Mouse (Mus musculus): ENCODE measurements at regions not wholly inside any gene's neighbourhood (a gene's known extent, or its start where the extent isn't known, plus 50 kb on each side); places are given as distances from the start of the nearest gene placed in this dataset.

DNA sequence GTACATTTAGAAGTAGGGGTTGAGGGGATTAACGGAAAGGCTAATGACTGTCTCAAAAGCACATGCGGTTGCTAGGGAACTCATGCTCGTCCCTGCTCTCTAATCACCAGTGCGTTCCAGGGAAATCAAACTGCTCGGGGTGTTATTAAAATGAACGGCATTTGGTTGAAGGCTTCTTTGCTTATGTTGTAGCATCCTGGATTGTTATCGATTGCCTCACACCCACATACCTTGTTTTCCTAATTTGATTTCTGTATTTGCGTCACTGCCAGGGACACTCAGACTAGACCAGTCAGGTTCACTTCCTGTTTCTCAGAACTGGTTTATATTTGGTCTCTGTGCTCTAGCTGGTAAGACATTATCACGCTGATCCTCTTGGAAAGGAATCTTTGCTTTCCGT is 177.0 kb upstream of the Mkln1 start:
- no peak for DNase-seq

DNA sequence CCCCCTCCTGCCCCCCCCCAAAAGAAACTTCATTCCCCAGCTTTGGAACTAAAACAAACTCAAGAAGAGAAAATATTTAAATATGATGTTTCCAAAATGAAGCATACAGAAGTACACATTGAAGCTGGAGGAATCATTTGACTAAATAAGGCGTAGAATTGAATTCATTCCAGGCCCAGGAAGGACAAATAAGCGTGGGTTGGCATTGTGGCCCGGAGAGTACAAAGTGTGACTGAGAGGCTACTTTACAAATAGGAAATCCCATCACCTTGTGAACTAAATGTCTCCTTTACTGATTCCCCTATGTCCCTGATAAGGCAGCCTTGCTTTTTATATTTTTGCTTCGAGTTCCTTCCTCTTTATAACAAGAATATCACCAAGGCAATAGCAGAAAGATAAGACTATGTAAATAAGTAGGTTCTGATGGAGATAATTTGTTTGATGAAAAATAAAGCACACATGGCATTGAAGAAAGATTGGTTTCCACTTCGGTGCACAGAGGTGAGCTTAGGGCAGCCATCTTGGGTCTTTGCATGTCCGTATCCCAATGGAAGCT is 176.4 kb upstream of the Mkln1 start:
- DNase-seq, result no peak

DNA sequence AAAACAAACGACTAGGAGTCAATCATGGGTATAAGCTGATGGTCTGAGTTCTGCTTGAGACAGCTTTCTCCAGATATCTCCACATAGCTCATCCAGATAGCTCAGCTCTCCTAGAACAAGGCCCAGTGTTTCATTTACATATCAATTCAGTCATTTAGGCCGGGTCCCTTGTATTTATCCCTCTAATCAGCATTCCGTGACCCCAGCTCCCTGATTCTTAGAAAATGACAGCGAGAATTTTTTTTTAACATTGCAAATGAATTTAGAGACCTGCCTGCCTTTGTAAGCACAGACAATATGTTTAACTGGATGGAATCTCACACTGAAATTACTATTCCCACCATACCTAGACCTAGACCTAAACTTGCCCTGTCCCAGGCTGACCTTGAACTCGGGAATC is 171.1 kb upstream of the Mkln1 start:
- no peak for DNase-seq

DNA sequence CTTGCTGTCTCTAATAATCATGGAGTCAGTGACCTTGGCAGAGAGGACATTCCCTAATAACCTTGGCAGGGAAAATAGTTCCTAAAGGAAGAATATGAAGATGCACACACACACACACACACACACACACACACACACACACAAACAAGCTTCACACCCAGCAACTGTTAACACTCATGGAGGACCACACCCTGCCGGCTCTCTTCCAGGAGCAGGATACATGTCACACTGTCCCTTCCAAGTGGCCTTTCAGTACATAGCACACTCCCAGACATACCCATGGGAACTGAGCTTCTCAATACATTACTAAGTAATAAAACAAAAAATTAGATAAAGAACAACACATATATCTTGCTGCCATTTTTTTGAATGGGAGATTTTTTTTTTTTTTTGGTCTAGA is 170.5 kb upstream of the Mkln1 start:
- DNase-seq, result no peak

DNA sequence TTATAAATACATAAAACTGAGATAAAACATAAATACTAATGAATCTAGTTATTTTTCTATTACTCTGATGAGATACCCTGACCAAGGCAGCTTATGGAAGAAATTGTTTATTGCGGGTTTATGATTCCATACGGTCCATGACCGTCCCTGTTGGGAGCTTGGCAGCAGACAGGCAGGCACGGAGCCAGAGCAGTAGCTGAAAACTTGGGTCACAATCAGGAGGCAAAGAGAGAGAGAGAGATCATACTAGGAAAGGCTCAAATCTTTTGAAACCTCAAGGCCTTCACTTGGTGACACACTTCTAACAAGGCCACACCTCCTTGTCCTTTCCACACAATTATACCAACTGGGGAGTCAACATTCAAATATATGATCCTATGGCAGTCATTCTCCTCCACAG is 166.7 kb upstream of the Mkln1 start:
- no peak for DNase-seq

DNA sequence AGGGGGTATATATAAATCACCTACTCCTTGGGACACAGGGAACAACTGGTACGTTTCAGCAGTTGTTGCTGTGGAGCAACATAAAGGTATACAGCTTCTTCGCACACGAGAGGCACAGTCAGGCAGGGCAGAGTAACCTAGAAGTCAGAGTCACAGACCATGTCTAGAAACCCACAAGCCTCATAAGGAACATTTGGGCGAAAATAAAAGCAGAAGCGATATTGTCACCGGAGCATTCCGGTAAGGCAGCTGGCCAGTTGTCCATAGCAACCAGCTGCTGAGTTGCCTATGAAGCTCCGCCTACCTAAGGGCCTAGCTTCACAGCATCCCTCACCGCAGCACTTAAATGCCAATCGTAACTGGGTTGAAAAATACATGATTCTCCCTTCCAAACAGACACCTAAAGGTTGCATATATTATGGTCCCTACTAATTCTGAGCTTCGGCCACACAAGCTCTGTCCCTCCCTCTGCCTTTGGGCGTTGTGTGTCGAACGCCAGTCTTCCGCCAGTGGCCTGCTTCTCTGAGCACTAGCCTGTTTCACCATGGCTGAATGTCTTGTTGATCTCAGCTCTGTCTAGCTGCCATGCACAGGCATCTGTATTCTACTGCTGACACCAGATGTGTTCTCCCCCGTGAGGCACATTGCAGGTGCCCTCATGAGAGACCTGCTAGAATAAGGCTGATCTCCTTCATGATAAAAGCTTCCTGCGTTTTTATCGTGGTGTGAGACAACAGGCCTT is 165.1 kb upstream of the Mkln1 start:
- DNase-seq, result no peak

DNA sequence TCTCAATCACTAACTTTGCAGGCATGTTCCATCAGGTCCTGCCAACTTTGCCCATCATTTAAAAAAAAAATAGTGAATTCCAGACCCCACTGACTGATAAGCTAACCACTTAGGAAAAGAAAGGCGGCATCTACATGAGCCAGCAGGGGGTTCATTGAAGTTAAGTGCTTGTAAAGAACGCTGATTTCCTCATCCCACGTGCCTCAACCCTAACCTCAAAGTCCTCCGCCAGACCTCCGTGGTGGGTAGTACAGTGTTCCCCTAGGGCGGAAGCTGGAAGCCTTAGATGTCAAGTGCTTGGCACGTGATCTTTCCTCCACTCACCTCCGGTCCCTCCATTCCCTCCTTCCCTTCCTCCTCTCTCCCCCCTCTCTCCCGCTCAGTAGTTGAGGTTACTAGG is 158.5 kb upstream of the Mkln1 start:
- DNase-seq, result no peak

DNA sequence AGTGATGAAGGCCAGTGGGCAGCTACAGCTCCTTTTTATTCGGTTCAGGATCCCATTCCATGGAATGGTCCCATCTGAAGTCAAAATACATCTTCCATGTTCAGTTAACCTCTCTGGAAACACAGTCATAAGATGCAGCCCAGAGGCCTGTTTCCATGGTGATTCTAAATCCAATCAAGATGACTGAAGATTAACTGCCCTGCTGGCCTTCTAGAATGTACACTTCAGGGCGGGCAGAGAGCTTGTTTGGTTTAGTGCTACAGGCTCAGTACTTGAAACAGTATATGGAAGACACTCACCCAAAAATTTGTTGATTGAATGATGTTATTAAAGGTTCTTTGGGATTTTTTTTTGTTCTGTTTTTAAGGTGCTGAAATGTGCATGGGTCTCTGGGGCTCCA is 148.0 kb upstream of the Mkln1 start:
- no peak for DNase-seq

DNA sequence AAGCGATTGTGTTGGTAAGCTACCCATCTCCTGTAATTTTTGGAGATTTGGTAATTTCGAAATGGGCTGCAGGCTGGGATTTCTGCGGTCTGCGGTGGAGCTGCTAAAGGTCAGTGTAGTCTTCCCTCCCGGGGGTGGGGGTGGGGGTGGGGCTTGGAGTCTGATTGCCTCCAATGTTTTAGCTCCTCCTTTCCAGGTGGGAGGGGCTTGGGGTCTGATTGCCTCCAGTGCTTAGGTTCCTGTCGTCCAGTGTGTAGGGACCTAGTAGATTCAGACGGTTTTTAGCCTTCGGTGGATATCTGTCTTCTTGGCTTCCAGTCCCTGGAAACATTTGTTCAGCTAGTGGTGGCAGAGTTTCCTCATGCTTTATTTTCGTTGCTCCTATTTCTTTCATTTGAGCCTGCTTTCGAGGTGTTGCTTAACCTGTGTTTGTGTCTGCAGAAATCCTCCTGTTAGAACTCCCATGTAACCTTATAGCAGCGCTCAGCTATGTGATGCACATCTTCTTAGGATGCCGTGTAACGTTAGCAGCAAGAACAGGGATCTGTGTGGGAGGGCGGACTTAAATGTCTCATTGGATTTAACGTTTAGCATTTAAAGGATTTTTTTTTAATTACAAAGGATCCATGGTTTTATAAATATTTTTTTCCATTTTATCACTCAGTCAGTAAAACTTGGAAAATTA is 145.1 kb upstream of the Mkln1 start:
- DNase-seq, result no peak

DNA sequence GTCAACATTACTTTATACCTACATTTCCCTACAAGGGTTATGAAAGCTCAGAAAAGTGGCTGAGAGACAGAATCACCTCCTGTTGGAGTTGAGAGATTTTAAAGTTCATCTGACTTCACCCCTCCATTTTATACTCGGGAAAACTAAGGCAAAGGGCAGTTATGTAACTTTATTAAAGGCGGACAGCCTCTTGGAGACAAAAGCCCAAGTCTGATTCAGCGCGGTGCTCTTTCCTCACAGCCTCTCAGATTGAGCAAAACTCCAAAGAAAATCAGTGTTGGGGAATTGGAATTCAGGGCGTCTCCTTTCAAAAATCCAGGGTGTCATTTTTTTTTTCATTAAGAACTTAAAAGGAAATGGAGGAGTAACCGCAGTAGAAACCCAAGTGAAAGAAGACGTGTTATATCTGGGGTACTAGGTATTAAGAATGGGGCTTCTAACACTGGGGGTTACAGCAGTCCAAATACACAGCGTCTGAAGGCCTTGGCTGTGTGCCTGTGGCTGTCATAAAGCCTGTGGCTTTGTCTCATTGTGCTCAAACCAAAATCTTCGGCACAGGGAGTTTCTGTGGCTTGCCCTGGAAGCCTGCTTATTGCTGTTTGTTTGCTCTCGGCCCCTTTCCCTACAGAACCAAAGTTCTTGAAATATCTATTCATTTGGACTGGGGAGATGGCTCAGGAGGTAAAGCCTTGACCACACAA is 137.7 kb upstream of the Mkln1 start:
- no peak for DNase-seq

DNA sequence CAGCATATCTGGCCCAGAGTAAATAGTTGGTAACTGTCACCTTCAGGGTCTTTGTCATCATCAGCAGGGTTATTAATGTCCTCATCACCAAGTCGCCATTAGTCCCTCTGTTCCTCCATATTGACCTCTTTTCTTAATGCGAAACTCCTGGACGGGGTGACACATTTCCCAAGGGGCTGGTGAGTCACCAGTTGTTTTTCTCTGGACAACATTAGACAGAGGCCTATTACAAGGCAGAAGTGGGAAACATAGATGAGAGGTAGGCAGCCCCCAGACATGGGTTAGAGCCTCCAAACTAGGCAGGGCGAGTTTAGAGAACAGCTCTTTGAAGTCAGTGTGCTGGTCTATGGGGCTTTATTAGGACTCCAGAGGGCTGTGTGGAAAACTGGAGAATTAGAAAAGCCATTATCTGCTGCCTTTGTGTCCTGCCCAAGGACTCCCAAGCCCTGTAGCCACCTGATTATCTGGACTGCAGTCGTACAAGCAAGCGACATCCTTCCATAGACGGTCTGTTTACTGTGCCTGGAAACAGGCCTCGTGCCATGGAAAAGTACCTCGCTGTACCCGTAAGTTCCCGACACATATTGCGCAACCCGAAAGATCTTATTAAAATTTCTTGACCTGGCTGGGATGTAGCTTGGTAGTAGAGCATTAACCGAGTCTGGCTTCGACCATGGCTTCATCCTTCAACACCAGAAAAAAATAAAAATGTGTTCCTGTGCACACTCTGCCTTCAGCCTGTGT is 136.6 kb upstream of the Mkln1 start:
- no peak for DNase-seq

DNA sequence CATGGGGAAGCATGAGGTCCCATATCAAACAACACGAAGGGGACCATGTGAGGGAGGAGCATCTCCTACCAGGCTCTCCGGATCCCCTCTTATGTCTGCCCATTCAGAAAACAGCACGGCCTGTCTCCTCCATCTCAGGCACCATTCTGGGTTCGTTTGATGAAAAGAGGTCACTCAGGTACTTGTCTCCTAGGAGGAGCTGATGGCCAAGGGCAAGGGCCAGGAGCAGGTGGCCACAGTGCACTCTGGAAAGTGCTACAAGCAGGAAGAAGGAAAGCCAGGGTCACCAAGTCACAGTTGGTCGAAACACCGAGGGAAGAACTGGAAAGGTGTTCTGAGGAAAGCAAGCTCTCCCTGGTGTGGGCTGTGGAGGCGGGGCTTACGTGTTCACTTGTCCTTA is 135.9 kb upstream of the Mkln1 start:
- DNase-seq, result no peak

DNA sequence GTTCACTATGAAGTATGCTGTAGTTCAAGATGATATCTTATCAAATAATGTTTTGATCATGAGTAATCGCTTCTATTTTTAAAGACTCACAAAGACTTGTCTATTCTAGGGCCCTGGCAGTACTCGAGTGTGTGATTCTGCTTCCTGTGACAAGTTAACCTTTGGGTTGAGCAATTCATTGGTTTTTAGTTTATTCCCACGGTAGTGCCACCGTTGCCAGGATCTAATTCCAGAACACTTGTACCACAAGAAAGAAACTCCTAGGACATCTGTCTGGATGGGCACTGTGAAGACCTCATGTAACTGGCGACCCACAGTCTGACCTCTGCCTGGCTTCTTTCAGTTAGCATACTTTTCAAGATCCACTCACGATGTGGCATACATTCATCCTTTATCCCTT is 134.7 kb upstream of the Mkln1 start:
- no peak for DNase-seq

DNA sequence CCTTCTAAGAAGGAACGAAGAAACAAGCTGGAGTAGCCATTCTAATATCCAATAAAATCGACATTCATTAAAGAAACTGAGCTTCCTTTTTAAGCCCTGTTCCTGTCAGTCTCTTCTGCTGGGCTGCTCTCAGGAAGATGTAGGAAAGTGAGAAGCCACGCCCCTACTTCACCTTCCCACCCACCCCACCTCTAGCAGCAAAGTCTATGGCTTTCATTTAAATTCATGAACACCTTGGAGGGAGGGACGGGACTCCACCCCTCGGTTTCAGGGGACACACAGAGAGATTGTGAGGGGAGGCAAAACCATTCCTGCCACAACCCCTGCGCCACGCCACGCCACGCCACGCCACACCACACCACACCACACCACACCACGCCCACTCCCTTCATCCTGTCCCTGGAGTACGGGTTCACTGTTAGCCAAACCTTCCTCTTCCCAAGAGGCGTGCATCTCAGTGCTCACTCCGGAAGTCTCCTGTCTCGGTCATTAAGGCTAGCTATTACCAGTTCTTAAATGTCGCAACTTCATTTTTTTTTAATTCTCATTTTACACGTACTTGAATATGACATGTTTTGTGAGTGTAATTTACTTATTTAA is 132.0 kb upstream of the Mkln1 start:
- DNase-seq, result no peak

DNA sequence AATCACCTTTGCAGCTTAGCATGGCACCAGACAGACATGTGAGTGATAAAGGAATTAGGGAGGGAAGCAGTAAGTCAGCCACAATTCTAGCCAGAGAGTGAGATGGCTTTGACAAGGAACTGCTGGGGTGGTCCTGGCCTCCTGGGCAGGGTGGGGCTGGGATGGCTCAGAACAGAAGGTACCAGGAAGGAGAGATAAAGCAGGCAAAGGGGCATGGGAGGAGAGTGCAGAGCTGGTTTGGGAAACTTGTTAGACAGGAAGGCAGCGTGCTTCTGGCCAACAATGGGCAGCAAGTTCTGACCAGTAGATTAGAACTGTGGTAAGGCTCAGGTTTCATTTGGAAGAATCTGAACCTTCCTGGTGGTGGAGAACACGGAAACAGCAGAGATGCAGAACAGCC is 130.5 kb upstream of the Mkln1 start:
- no peak for DNase-seq

DNA sequence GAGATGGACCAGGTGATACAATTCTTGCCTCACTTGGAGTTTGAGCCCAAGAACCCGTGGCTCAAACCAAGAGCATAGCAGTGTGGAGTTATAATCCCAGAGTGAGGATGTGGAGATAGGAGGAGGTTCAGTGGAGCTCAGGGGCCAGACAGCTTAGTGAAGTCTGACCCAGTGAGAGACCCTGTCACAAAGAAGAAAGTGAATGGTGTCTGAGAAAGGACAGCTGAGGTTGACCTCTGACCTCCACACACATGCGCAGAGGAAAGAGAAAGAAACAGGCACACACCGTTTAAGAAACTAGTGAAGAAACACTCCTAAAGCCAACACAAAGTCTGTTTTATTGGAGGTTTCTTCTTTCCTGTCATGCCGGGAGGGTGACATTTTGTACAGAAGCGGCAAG is 124.7 kb upstream of the Mkln1 start:
- DNase-seq, result no peak

DNA sequence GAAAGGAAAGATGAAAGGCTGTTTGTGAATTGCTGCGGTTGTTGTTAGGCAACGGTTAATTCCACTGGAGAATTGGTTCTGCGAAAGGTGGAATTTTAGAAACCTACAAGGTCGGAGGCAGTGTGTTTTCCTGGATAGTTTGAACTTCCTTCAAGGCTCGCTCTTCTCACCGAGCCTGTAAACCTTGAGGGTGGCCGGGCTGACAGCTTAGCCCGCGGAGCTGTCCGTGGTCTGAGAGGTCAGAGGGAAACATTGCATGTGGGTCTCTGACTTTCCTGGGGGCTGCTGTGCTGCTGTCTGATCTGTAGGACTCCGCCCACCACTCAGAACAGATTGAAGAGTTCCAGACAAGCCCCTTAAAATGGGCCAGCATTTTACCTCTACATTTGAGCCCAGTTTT is 124.3 kb upstream of the Mkln1 start:
- no peak for DNase-seq

DNA sequence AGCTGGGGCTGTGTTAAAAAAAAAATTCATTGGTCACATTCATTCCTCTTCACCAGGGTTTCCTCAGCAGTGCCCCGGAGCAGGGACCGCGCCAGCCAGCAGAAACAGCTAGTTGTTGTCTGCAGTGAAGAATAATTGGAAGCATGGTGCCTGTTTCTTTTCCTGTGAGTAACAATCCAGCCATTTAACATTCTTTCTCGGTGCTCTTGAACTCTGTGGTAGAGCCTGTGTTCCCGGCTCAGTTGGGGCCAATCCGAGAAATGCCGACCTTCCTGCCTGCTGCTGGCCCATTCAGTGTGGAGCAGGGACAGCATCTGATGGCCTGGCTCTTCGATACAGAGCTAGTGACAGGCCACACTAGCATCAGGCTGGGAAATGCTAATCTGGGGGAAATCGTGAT is 120.7 kb upstream of the Mkln1 start:
- no peak for DNase-seq

DNA sequence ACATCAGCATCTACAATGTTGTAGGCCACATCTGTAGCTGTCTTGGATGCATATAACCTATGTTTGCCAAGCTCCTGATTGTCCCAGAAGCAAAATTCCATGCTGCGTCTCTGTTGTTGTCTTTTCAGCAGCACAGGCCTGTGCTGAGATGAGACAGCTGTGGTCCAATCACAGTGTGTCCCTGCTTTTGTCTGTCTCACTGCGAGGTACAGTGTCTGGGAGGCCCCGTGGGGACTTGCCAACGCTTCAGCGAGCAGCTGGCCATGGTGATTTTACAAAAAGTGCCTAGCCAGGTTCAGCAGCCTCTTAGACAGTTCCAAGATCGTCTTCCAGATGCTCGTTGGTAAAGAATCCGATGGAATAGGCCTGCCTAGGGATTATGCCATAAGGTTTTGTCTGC is 114.6 kb upstream of the Mkln1 start:
- no peak for DNase-seq

DNA sequence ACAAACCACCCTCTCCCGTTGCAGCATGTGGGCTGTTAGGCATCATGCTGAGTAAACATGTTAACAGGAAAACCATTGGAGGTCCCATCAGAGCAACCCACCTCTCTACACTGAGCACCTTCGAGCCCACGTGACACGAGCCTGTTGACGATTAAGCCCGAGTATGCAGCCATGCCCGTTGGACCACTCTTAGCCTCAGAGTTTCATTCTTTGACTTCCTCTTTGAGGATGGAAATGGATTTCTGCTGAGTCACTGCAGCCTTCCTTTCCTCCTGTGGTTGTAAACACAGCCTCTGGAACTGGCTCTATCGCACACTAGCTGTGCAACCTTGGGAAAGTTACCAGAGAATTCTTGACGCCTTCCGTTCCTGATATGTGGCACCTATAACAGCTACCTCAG is 114.1 kb upstream of the Mkln1 start:
- no peak for DNase-seq

DNA sequence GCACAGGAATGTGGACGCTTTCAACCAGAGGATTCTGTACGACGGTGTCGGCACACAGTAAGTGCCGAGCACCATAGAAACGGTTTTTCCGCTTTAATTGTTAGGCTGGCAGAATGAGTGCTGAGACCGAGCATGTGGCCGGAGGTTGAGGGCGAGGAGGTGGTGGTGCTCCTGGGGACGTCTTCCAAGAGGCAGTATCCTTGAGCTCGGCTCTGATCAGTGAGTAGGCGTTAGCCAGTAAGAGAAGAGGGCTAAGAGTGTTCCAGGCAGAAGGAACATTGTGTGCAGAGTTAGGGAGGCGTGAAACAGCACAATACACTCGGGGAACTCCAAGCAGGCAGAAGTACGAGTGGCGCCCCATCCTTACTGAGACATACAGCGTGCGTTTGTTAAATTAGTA is 113.5 kb upstream of the Mkln1 start:
- DNase-seq, result no peak

DNA sequence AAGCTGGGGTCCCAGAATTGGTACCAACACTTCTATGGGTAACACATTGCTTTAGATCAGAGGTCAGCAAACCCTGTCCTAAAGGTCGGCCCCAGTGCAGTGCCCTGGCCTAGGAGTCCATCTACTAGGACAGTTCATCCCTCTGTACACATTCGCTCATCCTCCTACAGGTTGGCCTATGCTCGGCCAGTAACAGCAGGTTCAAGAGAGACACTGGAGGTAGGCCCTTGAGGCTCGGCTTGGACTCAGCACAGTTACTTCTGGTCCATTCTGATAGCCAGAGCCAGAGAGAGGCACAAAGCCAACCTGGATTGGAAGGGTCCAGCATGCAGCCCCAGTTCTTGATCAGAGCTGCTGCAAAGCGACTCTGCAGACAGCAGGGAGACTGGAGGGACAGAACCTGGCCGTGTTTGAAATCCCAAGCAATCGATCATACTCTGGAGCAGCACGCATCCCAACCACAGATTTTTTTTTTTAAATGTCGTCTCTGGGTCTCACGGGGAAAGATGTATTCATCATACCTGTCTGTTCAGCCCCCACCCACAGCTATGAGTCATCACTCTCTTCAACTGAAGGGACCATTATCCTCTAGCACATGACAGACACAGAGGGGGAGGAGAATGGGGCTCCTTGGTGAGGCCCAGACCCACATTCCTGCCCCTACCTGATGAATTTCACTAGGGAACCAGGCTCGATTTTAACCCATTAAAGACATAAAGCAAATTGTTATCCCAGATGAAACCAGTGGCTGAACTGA is 112.4 kb upstream of the Mkln1 start:
- no peak for DNase-seq
